Mouse (Mus musculus) limb, embryonic 12.5 days (tissue): ENCODE measurements around the gene Amz1. TPM values are rescaled to one million over a fixed set of nuclear protein-coding genes. Genes with fewer than 3 reads are reported as not detected.

Source experiments
- ATAC-seq: fragments of 200-750 bp; cut with Nextera tagmentation; 2 replicates; pipeline ENCODE4 v1.8.0; 2017; ENCODE audit warnings: low read depth, moderate TSS enrichment; ENCODE audit not compliant: insufficient number of reproducible peaks, insufficient read depth, low FRiP score, low TSS enrichment
- H3K27ac ChIP-seq: fragments of 300-500 bp; sonication (generic); 2 replicates; pipeline ENCODE4 v1.5.1; 2016; ENCODE audit warnings: mild to moderate bottlenecking, moderate library complexity
- H3K27me3 ChIP-seq: fragments of 300-500 bp; sonication (generic); 2 replicates; pipeline ENCODE4 v1.6.1; 2016; ENCODE audit warnings: mild to moderate bottlenecking, moderate library complexity
- H3K36me3 ChIP-seq: fragments of 300-500 bp; sonication (generic); 2 replicates; pipeline ENCODE4 v1.6.1; 2016; ENCODE audit warnings: mild to moderate bottlenecking, moderate library complexity
- H3K4me1 ChIP-seq: fragments of 300-500 bp; sonication (generic); replicated peaks from 2 replicates; pipeline ENCODE4 v1.6.1; 2016
- H3K4me2 ChIP-seq: fragments of 300-500 bp; sonication (generic); 2 replicates; pipeline ENCODE4 v1.6.1; 2016; ENCODE audit warnings: mild to moderate bottlenecking, moderate library complexity
- H3K4me3 ChIP-seq: fragments of 300-500 bp; sonication (generic); replicated peaks from 2 replicates; pipeline ENCODE4 v1.5.1; 2016; ENCODE audit warnings: mild to moderate bottlenecking
- H3K9ac ChIP-seq: fragments of 300-500 bp; sonication (generic); replicated peaks from 2 replicates; pipeline ENCODE4 v1.6.1; 2016; ENCODE audit warnings: mild to moderate bottlenecking, moderate library complexity
- H3K9me3 ChIP-seq: fragments of 300-500 bp; sonication (generic); 2 replicates; pipeline ENCODE4 v1.6.1; 2016; ENCODE audit warnings: mild to moderate bottlenecking, moderate library complexity
- WGBS: fragments of 180-500 bp; shearing (Covaris S2); methylation state at CpG from one replicate; pipeline ENCODE4 v1.1.7; 2016; 5-methylcytosine and 5-hydroxymethylcytosine counted together
- polyA plus RNA-seq: library from polyadenylated mRNA; unstranded; fragments of >200 nt; fragmentation: Nextera tagmentation; extraction: Ambion mirVana; gene quantifications from 2 replicates; pipeline ENCODE4 v1.2.1, GENCODE M21; 2016

The Amz1 gene
- polyA plus RNA-seq, 1 experiment from 2014 or later, result 0.89 TPM

DNA sequence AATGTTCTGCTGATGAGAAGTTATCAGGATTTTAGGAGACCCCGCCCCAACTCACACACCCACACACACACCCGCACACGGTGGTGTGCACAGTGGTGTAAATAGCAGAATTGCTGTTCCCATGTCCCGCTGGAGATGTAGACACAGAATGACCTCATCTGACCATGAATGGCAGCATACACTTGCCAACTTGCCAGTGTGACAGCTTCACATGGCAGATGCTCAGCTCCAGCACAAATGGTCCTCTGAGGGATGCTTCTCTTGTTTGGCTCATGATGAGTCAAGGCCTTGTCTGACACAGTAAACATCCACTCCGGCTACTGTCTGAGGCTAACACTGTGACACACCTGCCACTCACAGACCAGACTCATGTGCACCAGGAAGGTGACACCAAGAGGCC is 44.4 kb downstream of the Amz1 start:
- Histone ChIP-seq H3K4me3 (no peak overlapping the region), H3K4me2 (no peak overlapping the region), H3K4me1 (peaks cover 34% of the 10 kb centered on the region), H3K36me3 (peaks cover 10% of the 10 kb centered on the region; the same call in 1 of the 2 replicates), H3K27me3 (no peaks in the 10 kb centered on the region), H3K9ac (no peak overlapping the region), H3K9me3 (no peaks in the 10 kb centered on the region), H3K27ac (peak overlapping the region; percentile 76; the same call in 1 of the 2 replicates)
- 88% methylated on average over 5 of the region's 5 CpGs for WGBS
- no peak for ATAC-seq

DNA sequence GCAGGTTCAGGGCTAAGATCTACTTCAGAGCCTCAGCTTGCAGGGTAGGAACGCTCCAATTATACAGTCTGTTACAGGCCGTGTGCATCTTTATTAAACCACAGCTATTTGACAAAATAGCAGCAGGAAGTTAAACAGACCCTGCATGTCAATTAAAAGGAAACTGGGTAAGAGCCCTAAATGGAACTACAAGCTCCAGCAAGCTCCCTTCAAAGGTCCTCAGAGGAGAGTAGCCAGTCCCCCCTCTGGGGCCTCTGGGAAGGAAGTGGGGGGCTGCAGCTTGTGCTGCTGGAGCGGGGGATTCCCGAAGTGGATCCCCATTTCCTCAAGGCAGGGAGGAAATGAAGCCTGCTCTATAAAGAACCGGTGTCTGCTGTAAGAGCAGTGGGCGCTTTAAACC is 47.7 kb downstream of the Amz1 start:
- peaks cover 37% of the 10 kb centered on the region for H3K4me1 ChIP-seq
- H3K27ac ChIP-seq, result peak overlapping the region; percentile 60
- no peaks in the 10 kb centered on the region for H3K9me3 ChIP-seq
- H3K27me3 ChIP-seq, result no peaks in the 10 kb centered on the region
- no peak overlapping the region for H3K9ac ChIP-seq
- H3K36me3 ChIP-seq, result peaks cover 20% of the 10 kb centered on the region; the same call in 1 of the 2 replicates
- no peak overlapping the region for H3K4me2 ChIP-seq
- ATAC-seq, result no peak
- WGBS, result 23% methylated on average over 6 of the region's 6 CpGs
- no peak overlapping the region for H3K4me3 ChIP-seq

DNA sequence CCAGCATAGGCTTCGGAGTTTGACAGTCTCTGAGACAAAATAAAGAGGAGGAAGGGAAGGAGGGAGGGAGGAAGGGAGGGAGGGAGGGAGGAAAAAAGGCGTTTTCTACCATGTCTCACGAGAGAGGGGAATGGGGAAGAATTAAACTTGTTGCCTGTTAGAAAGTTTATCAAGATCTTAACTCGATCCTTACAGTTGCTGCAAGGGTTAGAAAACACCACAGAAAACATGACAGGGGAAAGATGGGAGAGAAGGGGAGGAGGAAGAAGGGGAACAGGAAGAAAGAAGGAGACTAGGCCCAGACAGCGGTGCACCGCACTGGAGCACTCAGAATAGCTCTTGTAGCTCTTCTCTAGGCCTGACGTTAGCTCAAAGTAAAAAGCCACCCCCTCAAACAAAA is 48.2 kb downstream of the Amz1 start:
- H3K4me2 ChIP-seq, result no peak overlapping the region
- H3K27ac ChIP-seq, result peak overlapping the region; percentile 60
- peaks cover 20% of the 10 kb centered on the region; the same call in 1 of the 2 replicates for H3K36me3 ChIP-seq
- ATAC-seq, result no peak
- no peak overlapping the region for H3K9ac ChIP-seq
- H3K27me3 ChIP-seq, result no peaks in the 10 kb centered on the region
- WGBS, result 61% methylated on average over 7 of the region's 7 CpGs
- H3K4me1 ChIP-seq, result peaks cover 37% of the 10 kb centered on the region
- H3K4me3 ChIP-seq, result no peak overlapping the region
- no peaks in the 10 kb centered on the region for H3K9me3 ChIP-seq

DNA sequence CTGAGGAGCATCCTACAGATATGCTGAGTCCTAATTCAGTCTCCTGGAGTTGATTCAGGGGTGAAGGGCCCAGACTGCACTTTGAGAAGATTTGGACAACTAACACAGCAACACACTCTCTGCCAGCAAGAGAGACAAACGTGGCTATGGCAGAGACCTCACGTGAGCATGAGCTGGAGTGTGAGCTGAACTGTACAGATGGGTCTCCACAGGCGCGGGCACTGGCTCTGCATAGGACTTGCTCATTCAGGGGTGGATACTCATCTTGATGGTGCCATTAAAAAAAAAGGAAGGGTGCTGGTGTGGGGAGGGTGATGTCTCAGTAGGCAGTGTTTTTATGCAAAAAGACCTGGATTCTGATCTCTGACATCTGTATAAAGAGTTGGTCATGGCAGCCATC is 51.2 kb downstream of the Amz1 start:
- no peaks in the 10 kb centered on the region for H3K27me3 ChIP-seq
- peaks cover 21% of the 10 kb centered on the region for H3K4me1 ChIP-seq
- no peak overlapping the region for H3K4me2 ChIP-seq
- H3K4me3 ChIP-seq, result no peak overlapping the region
- no peak overlapping the region for H3K27ac ChIP-seq
- no peak for ATAC-seq
- H3K36me3 ChIP-seq, result peaks cover 44% of the 10 kb centered on the region
- 94% methylated on average over 4 of the region's 4 CpGs for WGBS
- no peak overlapping the region for H3K9ac ChIP-seq
- H3K9me3 ChIP-seq, result no peaks in the 10 kb centered on the region

DNA sequence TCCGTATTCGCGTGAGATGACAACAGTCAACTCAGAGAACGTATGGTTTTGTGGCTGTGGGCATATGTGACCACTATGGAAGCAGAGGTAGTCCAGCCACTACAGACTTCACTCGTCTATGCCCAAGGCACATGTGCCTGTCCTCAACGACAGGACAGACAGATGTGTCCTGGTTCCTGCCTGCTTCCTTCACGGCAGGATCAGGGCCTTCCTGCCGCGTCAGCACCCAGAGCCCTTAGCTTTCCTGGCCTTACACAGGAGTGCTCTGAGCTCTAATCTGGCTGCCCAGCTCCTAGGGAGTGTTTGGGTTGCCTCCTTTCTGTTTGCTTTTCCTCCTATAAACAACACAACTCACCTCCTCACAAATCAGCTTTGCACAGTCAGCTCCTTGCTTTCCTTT is 53.0 kb downstream of the Amz1 start:
- Histone ChIP-seq H3K27ac (0 out of 2 replicates have a peak overlapping the region, but pooled peaks have one; percentile 12), H3K9ac (no peak overlapping the region), H3K27me3 (no peaks in the 10 kb centered on the region), H3K9me3 (no peaks in the 10 kb centered on the region), H3K4me3 (no peak overlapping the region), H3K4me1 (peaks cover 10% of the 10 kb centered on the region), H3K4me2 (no peak overlapping the region), H3K36me3 (peaks cover 60% of the 10 kb centered on the region)
- no peak for ATAC-seq
- 67% methylated on average over 9 of the region's 9 CpGs for WGBS

DNA sequence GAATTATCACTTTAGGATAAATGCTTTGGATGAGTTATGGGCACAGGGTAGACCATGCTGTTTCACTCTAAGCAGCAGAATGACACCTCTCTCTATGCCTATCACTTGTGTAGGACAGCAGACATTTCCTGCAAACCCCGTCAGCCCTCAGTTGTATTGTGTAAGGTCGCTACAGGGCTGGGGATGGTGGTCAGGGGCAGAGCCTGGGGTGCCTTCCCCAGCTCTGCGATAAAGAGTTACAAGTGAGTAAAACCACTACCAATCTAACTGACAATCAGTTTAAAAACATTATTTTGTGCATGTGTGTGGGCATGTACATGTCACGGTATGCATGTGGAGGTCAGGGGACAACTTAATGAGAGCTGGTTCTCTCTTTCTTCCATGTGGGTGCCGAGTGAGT is 57.2 kb downstream of the Amz1 start:
- Histone ChIP-seq H3K4me2 (no peak overlapping the region), H3K27me3 (no peaks in the 10 kb centered on the region), H3K36me3 (peaks cover 79% of the 10 kb centered on the region), H3K27ac (no peak overlapping the region), H3K9me3 (no peaks in the 10 kb centered on the region), H3K4me3 (no peak overlapping the region), H3K9ac (no peak overlapping the region), H3K4me1 (peaks cover 3% of the 10 kb centered on the region)
- 95% methylated on average over 5 of the region's 5 CpGs for WGBS
- ATAC-seq, result no peak

DNA sequence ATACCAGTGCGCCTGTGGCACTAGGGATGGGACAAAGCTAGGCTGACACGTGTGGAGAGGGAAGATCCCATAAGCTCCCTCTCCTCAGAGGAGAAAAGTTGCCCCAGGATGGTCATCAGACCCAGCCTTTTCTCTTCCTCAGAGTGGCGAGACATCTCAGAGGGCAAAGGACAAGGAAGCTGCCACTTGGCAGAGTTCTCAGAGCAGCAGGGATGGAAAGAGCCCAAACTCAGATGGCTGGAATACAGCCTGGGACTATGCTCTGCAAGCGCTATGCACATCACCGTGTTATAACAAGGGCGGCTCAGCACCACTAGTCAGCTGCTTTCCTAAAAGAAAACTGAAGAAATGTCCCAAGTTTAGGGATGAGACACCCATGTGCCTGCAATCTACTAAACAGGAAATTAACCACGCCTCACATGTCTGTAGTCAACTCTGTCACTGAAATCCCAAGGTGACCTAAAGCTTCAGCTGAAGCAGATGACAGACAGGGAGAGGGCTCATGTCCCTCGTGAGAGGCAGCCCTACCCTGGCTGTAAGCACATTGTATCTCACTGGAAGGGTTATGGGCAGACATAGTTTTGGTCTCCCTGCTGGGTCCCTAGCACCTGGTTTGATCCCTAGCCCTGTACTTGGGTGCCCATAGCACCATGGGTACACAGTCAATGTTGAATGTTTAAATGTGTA is 58.1 kb downstream of the Amz1 start:
- 90% methylated on average over 8 of the region's 8 CpGs for WGBS
- peaks cover 5% of the 10 kb centered on the region; the same call in 1 of the 2 replicates for H3K4me1 ChIP-seq
- peaks cover 79% of the 10 kb centered on the region for H3K36me3 ChIP-seq
- H3K4me3 ChIP-seq, result no peak overlapping the region
- no peaks in the 10 kb centered on the region for H3K9me3 ChIP-seq
- H3K9ac ChIP-seq, result no peak overlapping the region
- H3K27me3 ChIP-seq, result no peaks in the 10 kb centered on the region
- no peak overlapping the region for H3K4me2 ChIP-seq
- no peak for ATAC-seq
- H3K27ac ChIP-seq, result no peak overlapping the region

DNA sequence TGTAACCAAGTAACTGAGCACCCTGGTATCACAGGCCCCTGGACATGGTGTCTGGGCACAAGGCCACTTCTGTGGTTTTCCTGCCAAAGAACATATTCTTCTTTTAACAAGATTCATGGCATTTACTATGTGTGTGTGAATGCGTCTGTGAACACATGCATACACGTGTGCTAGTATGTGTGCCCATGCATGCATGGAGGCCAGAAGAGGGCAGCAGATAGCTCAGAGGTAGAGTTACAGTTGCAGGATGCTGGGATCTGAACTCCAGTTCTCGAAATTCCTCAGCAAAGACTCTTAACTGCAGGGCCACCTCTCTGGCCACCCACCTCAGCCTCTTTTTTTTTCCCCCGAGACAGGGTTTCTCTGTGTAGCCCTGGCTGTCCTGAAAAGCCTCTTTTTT is 59.6 kb downstream of the Amz1 start:
- WGBS, result 87% methylated on average over 4 of the region's 4 CpGs
- no peak overlapping the region for H3K4me3 ChIP-seq
- H3K27me3 ChIP-seq, result no peaks in the 10 kb centered on the region
- H3K9ac ChIP-seq, result no peak overlapping the region
- H3K4me1 ChIP-seq, result peaks cover 8% of the 10 kb centered on the region; the same call in 1 of the 2 replicates
- peaks cover 71% of the 10 kb centered on the region for H3K36me3 ChIP-seq
- ATAC-seq, result no peak
- H3K27ac ChIP-seq, result no peak overlapping the region
- no peak overlapping the region for H3K4me2 ChIP-seq
- H3K9me3 ChIP-seq, result no peaks in the 10 kb centered on the region

DNA sequence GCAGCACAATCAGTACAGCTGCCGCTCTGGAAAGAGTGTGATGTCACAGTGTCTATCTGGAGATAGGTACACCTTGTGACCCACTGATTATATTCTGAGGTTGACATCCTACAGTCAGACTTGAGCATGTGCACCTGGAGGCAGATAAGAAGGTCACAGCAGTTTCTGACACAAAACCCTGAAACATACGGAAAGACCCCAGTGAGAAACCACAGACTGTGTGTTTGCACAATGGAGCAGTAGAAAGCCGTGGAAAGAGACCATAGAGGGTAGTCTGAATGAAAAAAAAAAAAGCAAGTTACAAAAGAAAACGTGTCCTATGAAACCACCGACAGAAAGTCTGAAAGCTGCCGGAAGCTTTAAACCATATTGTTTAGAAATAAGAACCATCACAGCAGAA is 60.4 kb downstream of the Amz1 start:
- no peak overlapping the region for H3K9ac ChIP-seq
- H3K4me1 ChIP-seq, result peaks cover 12% of the 10 kb centered on the region; the same call in 1 of the 2 replicates
- H3K4me2 ChIP-seq, result no peak overlapping the region
- 86% methylated on average over 6 of the region's 6 CpGs for WGBS
- ATAC-seq, result no peak
- H3K9me3 ChIP-seq, result no peaks in the 10 kb centered on the region
- no peak overlapping the region for H3K4me3 ChIP-seq
- no peaks in the 10 kb centered on the region for H3K27me3 ChIP-seq
- peaks cover 66% of the 10 kb centered on the region for H3K36me3 ChIP-seq
- H3K27ac ChIP-seq, result no peak overlapping the region

DNA sequence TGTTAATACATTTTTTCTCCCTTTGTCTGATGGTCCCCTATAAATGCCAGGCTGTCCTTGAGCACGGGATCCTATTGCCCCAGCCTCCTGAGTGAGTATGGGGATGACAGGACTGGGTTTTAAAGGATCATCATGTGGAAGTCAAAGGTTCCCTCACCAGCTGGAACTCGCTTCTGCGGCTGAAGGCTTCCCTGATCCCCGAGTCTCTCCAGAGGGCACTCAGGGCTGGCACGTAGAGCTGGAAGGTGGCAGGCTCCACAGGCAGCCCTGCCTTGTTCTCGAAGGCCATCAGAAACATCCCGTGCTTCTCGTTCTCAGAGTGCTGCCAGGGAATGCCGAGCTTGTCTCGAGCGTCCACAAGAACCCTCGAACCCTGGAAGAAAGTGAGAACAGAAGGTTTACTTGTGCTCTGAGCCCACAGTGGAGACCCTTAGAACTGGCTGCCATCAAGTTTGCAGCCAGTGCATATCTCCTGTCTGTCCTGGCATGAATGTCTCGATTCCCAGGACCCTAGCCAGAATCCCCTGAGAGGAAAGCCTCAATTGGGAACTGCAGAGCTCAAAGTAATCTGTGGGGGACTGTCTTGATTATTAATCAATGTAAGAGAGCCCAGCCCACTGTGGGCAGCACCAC is 61.4 kb downstream of the Amz1 start:
- Histone ChIP-seq H3K27ac (no peak overlapping the region), H3K9me3 (no peaks in the 10 kb centered on the region), H3K4me1 (peaks cover 16% of the 10 kb centered on the region), H3K9ac (0 out of 2 replicates have a peak overlapping the region, but pooled peaks have one; percentile 2), H3K4me3 (no peak overlapping the region), H3K27me3 (no peaks in the 10 kb centered on the region), H3K4me2 (no peak overlapping the region), H3K36me3 (peaks cover 60% of the 10 kb centered on the region)
- ATAC-seq, result no peak
- WGBS, result 92% methylated on average over 13 of the region's 13 CpGs

DNA sequence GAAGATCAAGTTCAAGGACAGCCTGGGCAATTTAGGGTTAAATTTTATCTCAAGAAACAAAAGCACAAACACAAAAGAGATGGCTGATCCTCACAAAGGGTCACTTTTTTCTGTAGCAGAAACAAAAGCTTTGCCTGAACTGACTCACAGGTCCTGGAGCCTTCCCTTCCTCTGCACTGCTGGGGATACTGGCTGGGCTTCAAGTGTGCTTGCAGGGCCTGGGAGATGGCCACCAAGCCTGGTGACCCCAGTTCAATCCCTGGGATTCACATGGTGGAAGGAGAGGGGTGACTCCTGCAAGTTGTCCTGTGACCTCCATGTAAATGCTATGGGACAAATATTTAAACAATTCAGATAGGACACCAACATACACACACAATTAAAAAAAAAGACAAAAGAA is 65.6 kb downstream of the Amz1 start:
- H3K9ac ChIP-seq, result no peak overlapping the region
- no peak overlapping the region for H3K4me2 ChIP-seq
- H3K27ac ChIP-seq, result no peak overlapping the region
- peaks cover 53% of the 10 kb centered on the region for H3K4me1 ChIP-seq
- no peaks in the 10 kb centered on the region for H3K27me3 ChIP-seq
- no peak for ATAC-seq
- H3K9me3 ChIP-seq, result no peaks in the 10 kb centered on the region
- no peak overlapping the region for H3K4me3 ChIP-seq
- peaks cover 21% of the 10 kb centered on the region for H3K36me3 ChIP-seq
